Mouse (Mus musculus): ENCODE results near the gene Sf3a2. TPM values are rescaled to one million over a fixed set of nuclear protein-coding genes. Genes with fewer than 3 reads are reported as not detected.
A peak's percentile ranks its signal among the peaks of the same experiment; 100 is the strongest.

Gene Sf3a2
- polyA plus RNA-seq, 1 experiment: 93.1 TPM

GRCm38 (mm10) chr10:80757717-80758116, 40.3 kb upstream of the Sf3a2 start:
- Histone ChIP-seq H3K27me3 (ENCODE audit: control insufficient read depth, insufficient read depth, insufficient read length) (no peaks in the 10 kb centered on the region), H3K4me3 (no peak overlapping the region), H3K79me2 (ENCODE audit: control insufficient read depth, insufficient read depth) (peaks cover 74% of the 10 kb centered on the region), H3K4me2 (ENCODE audit: low read depth) (peak overlapping the region; percentile 82), H3ac (ENCODE audit: control insufficient read depth, insufficient read length) (no peak overlapping the region), H3K36me3 (ENCODE audit: control insufficient read depth, insufficient read depth) (no peaks in the 10 kb centered on the region)
- TF ChIP-seq MYOG (IDR thresholded peaks at IDR 0.05; ENCODE audit: control insufficient read depth in 1 of 3, insufficient read depth in 1 of 3, insufficient read length in 2 of 3, low read depth in 2 of 3): peak in 1 of 3 experiments; percentile 46
- peak; percentile 6 to 62 (median 52) for TF ChIP-seq MYOD1 (IDR thresholded peaks at IDR 0.05; ENCODE audit: control insufficient read depth in 1 of 3, insufficient read length in 2 of 3, low read depth in 2 of 3)
- no peak for TF ChIP-seq USF1 (IDR thresholded peaks at IDR 0.05; ENCODE audit: low read depth)
- TF ChIP-seq SRF (IDR thresholded peaks at IDR 0.05; ENCODE audit: control insufficient read depth, insufficient read length, low read depth): peak; percentile 2

- H3K36me3 ChIP-seq (ENCODE audit: control insufficient read depth, insufficient read depth): no peaks in the 10 kb centered on the region
- H3K4me3 ChIP-seq: no peak overlapping the region
- peaks cover 82% of the 10 kb centered on the region for H3K79me2 ChIP-seq (ENCODE audit: control insufficient read depth, insufficient read depth)
- H3ac ChIP-seq (ENCODE audit: control insufficient read depth, insufficient read length): no peak overlapping the region
- peak overlapping the region; percentile 82 for H3K4me2 ChIP-seq (ENCODE audit: low read depth)
- H3K27me3 ChIP-seq (ENCODE audit: control insufficient read depth, insufficient read depth, insufficient read length): no peaks in the 10 kb centered on the region
- TF ChIP-seq SRF (IDR thresholded peaks at IDR 0.05; ENCODE audit: control insufficient read depth, insufficient read length, low read depth): no peak
- peak in 1 of 3 experiments; percentile 43 for TF ChIP-seq MYOD1 (IDR thresholded peaks at IDR 0.05; ENCODE audit: control insufficient read depth in 1 of 3, insufficient read length in 2 of 3, low read depth in 2 of 3)
- TF ChIP-seq USF1 (IDR thresholded peaks at IDR 0.05; ENCODE audit: low read depth): peak; percentile 67
Observed at GRCm38 (mm10) chr10:80758651-80759050, 39.3 kb upstream of the Sf3a2 start.

- TF ChIP-seq POLR2A (IDR thresholded peaks at IDR 0.05; ENCODE audit: insufficient read length, low read depth) (no peak), MYOG (IDR thresholded peaks at IDR 0.05; ENCODE audit: control insufficient read depth in 1 of 3, insufficient read depth in 1 of 3, insufficient read length in 2 of 3, low read depth in 2 of 3) (peak in 1 of 3 experiments; percentile 33), USF1 (IDR thresholded peaks at IDR 0.05; ENCODE audit: low read depth) (no peak)
- Histone ChIP-seq H3ac (ENCODE audit: control insufficient read depth, insufficient read length) (no peak overlapping the region), H3K27me3 (ENCODE audit: control insufficient read depth, insufficient read depth, insufficient read length) (no peaks in the 10 kb centered on the region), H3K36me3 (ENCODE audit: control insufficient read depth, insufficient read depth) (no peaks in the 10 kb centered on the region), H3K79me2 (ENCODE audit: control insufficient read depth, insufficient read depth) (peaks cover 95% of the 10 kb centered on the region), H3K4me3 (no peak overlapping the region), H3K4me2 (ENCODE audit: low read depth) (no peak overlapping the region)
Observed at GRCm38 (mm10) chr10:80760596-80761524, 37.1 kb upstream of the Sf3a2 start.

GRCm38 (mm10) chr10:80761821-80762220, 36.2 kb upstream of the Sf3a2 start:
- TF ChIP-seq CEBPB (IDR thresholded peaks at IDR 0.05; ENCODE audit: insufficient read depth, poor library complexity, severe bottlenecking) (no peak), REST (IDR thresholded peaks at IDR 0.05; ENCODE audit: insufficient read depth, insufficient read length) (no peak)
- peaks cover 3% of the 10 kb centered on the region for H3K36me3 ChIP-seq (ENCODE audit: control insufficient read depth, insufficient read depth)
- H3K4me2 ChIP-seq (ENCODE audit: low read depth): no peak overlapping the region
- no peaks in the 10 kb centered on the region for H3K27me3 ChIP-seq (ENCODE audit: control insufficient read depth, insufficient read depth, insufficient read length)
- no peak overlapping the region for H3ac ChIP-seq (ENCODE audit: control insufficient read depth, insufficient read length)
- no peak overlapping the region for H3K4me3 ChIP-seq
- peaks cover 86% of the 10 kb centered on the region for H3K79me2 ChIP-seq (ENCODE audit: control insufficient read depth, insufficient read depth)

GRCm38 (mm10) chr10:80763502-80763901, 34.5 kb upstream of the Sf3a2 start:
- Histone ChIP-seq H3K27me3 (ENCODE audit: control insufficient read depth, insufficient read depth, insufficient read length) (no peaks in the 10 kb centered on the region), H3K36me3 (ENCODE audit: control insufficient read depth, insufficient read depth) (peaks cover 16% of the 10 kb centered on the region), H3K79me2 (ENCODE audit: control insufficient read depth, insufficient read depth) (peaks cover 74% of the 10 kb centered on the region), H3K4me3 (no peak overlapping the region), H3ac (ENCODE audit: control insufficient read depth, insufficient read length) (no peak overlapping the region), H3K4me2 (ENCODE audit: low read depth) (peak overlapping the region; percentile 44)
- TF ChIP-seq SRF (IDR thresholded peaks at IDR 0.05; ENCODE audit: control insufficient read depth, insufficient read length, low read depth) (no peak), POLR2AphosphoS2 (IDR thresholded peaks at IDR 0.05; ENCODE audit: insufficient read length, low read depth) (no peak), POLR2A (IDR thresholded peaks at IDR 0.05; ENCODE audit: insufficient read length, low read depth) (no peak), MYOG (IDR thresholded peaks at IDR 0.05; ENCODE audit: control insufficient read depth in 1 of 3, insufficient read depth in 1 of 3, insufficient read length in 2 of 3, low read depth in 2 of 3) (no peak), CEBPB (IDR thresholded peaks at IDR 0.05; ENCODE audit: insufficient read depth, poor library complexity, severe bottlenecking) (peak; percentile 84), USF1 (IDR thresholded peaks at IDR 0.05; ENCODE audit: low read depth) (peak; percentile 69), MYOD1 (IDR thresholded peaks at IDR 0.05; ENCODE audit: control insufficient read depth in 1 of 3, insufficient read length in 2 of 3, low read depth in 2 of 3) (peak in 1 of 3 experiments; percentile 44)

GRCm38 (mm10) chr10:80765746-80766145, 32.3 kb upstream of the Sf3a2 start:
- H3K79me2 ChIP-seq (ENCODE audit: control insufficient read depth, insufficient read depth): peaks cover 52% of the 10 kb centered on the region
- H3K36me3 ChIP-seq (ENCODE audit: control insufficient read depth, insufficient read depth): peaks cover 23% of the 10 kb centered on the region
- no peak overlapping the region for H3ac ChIP-seq (ENCODE audit: control insufficient read depth, insufficient read length)
- TF ChIP-seq POLR2AphosphoS2 (IDR thresholded peaks at IDR 0.05; ENCODE audit: insufficient read length, low read depth) (no peak), USF1 (IDR thresholded peaks at IDR 0.05; ENCODE audit: low read depth) (no peak), TCF12 (IDR thresholded peaks at IDR 0.05; ENCODE audit: insufficient read depth, poor library complexity, severe bottlenecking) (no peak), POLR2A (IDR thresholded peaks at IDR 0.05; ENCODE audit: insufficient read length, low read depth) (no peak), SRF (IDR thresholded peaks at IDR 0.05; ENCODE audit: control insufficient read depth, insufficient read length, low read depth) (no peak), MYOD1 (IDR thresholded peaks at IDR 0.05; ENCODE audit: control insufficient read depth in 1 of 3, insufficient read length in 2 of 3, low read depth in 2 of 3) (no peak), E2F4 (IDR thresholded peaks at IDR 0.05; ENCODE audit: insufficient read depth) (no peak), TCF3 (IDR thresholded peaks at IDR 0.05; ENCODE audit: insufficient read length, low read depth) (no peak)
- no peaks in the 10 kb centered on the region for H3K27me3 ChIP-seq (ENCODE audit: control insufficient read depth, insufficient read depth, insufficient read length)
- H3K4me3 ChIP-seq: no peak overlapping the region
- no peak overlapping the region for H3K4me2 ChIP-seq (ENCODE audit: low read depth)
